Mouse (Mus musculus) kidney, adult 18-20 months (tissue): ENCODE results near the gene Sprtn.
A peak's percentile ranks its signal among the peaks of the same experiment; 100 is the strongest.

Experiments used
- DNase-seq: peaks from one replicate; pipeline ENCODE4 v3.0.0; 2021

Sprtn gene

DNA sequence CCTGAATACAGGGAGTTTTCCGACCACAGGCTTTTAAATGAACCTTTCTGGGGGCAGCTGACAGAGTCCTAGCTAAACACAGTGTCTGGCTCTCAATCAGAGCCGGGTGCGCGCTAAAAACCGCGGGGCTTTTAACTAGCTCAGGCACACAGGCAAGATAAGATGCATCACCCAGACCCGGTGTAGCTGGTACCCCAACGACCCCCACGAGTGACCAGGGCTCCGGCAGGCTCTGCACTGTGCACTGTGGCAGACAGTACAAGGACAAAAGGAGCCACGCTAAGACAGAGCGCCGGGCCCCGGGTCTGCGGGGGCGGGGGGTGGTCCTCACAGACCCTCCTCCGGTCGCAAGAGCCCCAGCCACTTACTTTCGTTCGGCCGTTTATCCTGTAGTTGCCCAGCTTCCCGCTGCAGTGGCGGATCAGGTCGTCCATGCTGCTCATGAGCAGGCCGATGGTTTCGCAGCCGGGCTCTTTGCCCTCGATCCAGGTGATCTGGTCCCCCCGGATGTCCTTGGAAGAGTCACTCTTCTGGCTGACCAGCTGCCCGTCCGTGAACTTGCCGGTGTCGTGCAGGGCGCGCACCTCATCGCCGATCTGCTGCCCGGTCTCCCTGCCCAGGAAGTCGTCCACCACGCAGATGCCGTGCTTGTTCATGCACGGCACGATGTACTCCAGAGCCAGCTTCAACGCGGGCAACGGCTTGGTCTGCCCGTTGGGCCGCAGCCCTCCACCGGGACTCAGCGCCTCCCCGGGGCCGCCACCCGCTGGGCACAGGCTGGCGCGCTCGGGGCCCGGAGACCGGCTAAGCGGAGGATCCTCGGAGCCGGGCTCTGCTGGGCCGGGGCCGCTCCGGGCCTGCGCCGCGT lies 50.4 kb downstream of the Sprtn start:
- DNase-seq = peak; percentile 68

DNA sequence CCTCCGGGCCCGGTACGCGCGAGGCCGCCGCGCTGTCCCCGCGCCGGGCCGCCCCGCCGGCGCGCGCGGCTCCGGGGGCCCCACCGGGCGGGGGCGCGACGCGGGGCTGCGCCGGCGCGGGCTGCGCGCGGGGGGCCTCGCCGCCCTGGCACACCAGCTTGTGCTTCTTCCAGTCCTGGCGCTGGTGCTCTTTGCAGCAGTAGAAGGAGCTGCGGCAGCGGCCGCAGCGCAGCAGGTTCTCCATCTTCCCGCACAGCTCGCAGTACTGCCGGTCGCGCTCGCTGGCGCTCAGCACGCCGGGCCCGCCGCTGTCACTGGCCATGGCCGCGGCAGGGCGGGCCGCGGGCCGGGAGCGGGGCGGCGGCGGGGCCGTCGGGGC lies 51.0 kb downstream of the Sprtn start:
- DNase-seq = peak; percentile 34

DNA sequence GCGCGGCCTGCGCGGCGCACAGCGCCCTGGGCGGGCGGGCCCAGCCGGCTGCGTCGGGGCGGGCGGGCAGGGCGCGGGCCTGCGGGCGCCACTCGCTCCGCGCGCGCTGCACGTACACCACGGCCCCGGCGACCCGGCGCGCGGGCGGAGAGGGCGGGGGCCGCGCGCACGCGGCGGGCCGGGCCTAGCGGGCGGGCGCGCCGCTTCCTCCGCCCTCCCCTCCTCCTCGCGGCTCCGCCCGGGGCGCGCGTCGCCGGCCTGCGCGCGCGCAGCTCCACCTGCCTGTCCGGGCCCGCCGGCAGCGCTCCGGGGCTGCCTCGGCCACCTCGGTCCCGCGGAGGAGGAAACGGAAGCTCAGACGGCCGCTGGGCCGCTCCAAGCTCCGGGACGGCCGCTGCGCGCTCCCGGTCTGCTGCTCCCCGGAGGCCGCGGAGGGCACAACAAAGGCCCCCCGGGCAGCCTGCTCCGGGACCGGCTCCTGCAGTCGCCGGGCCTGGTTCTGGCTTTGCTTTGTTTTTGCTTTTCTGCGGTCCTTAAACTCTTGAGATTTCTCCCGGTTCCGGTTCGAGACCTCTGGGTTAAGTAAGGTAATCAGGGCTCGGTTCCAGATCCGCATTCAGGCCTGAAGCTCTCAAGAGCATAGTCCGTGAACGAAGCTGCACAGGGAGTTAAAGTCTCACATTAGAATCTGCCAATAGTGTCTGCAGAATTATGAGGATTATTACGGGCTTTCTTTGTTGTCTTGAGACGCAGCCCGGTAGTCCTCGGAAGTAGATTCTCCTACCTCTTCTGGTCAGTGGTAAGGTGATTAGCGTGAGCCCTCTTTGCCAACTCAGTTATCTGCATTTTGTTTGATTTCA lies 51.8 kb downstream of the Sprtn start, which contains the start of gene Egln1:
TSS of gene Egln1 (minus strand) at position 116 of the 860 bp plus-strand sequence.
- DNase-seq = peak; percentile 82

GRCm38 (mm10) chr8:124950069-124950456 lies 52.4 kb downstream of the Sprtn start:
- DNase-seq = peak; percentile 18

DNA sequence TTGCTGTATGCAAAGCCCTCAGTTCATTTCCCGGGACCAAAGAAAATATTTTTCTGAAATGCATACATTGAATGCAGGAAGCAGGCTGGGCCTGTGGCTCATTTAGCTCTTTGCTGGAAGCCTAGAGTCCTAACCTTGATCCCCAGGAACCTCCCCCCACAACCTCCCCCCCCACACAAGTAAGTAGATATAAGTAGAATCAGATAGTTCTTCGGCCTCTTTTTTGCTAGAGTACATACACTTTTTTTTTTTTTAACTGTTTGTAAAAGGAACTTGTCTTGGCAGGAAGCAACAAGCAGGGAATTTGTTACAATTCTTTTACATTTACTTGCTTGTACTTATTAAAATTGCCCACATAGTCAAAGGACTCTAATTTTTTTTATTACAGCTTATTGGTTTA lies 53.2 kb downstream of the Sprtn start:
- no peak for DNase-seq

- DNase-seq = no peak
Measured at GRCm38 (mm10) chr8:124953188-124953587, 55.5 kb downstream of the Sprtn start.

DNA sequence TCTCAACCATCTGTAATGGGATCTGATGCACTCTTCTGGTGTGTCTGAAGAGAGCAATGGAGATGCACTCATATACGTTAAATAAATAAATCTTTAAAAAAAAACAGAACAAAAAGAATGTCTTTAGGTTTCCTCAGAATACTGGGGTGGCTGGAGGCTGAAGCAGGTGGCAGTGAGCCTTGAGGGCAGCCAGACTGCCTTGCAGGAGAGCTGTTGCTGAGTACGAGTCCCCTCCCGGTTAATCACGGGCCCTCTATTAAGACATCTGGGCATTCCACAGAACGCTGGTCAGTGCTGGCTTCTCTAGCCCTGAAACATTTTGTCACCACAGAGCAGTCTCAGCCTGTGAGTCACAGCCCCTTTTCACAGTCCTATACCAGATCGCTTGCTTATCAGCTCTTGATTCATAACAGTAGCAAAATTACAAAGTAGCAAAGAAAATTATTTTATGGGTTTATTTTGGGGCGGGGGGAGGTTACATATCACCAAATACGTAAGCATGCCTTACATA lies 56.9 kb downstream of the Sprtn start:
- DNase-seq = no peak
